Comparison of ENCODE assay signal across 21 mouse cellular contexts in genomic region chr2:107935336-107935735, GRCm38 (mm10).
DNase-seq lines count a peak whose midpoint lies in the region; ATAC-seq and TF ChIP-seq lines count a peak whose summit lies in the region.
"Had no signal": no experiment of that assay in that cellular context is flagged by ENCODE, and none has a peak within 500 bp of the region (broad histone marks: within the 10 kb centered on the region; RNA-seq: fewer than 3 reads in every experiment).

No protein-coding gene starts in this region.

- H3K4me2 ChIP-seq in forebrain, embryonic 12.5 days, result no peak overlapping the region
- H3K4me2 ChIP-seq in forebrain, postnatal 0 days (ENCODE audit: low read depth), result no peak overlapping the region
- no peak overlapping the region for H3K4me2 ChIP-seq in forebrain, embryonic 15.5 days (replicated peaks)
- no peak overlapping the region for H3K4me2 ChIP-seq in midbrain, embryonic 14.5 days (ENCODE audit: low read length)
- H3K4me2 ChIP-seq: embryonic facial prominence, embryonic 15.5 days; limb, embryonic 13.5 days; liver, embryonic 15.5 days had no signal

- peak; percentile 60 for ATAC-seq in forebrain, embryonic 12.5 days (ENCODE audit: low FRiP score)
- no peak for ATAC-seq in forebrain, postnatal 0 days
- peak; percentile 58 for ATAC-seq in forebrain, embryonic 15.5 days (replicated peaks)
- peak; percentile 20; the same call in 1 of the 2 replicates for ATAC-seq in midbrain, embryonic 14.5 days (ENCODE audit: low FRiP score, low TSS enrichment)
- ATAC-seq: lung, postnatal 0 days had no signal

- DNase-seq in forebrain, postnatal 0 days, result no peak
- peak; percentile 42 for DNase-seq in midbrain, embryonic 14.5 days
- DNase-seq in retina, embryonic 14.5 days (ENCODE audit: low spot score), result peak; percentile 11
- DNase-seq in adipocyte (ENCODE audit: low spot score), result no peak
- DNase-seq in adrenal gland, adult 2 months, result no peak
- DNase-seq in left cerebral cortex, postnatal 10 days (ENCODE audit: extremely low spot score in 1 of 2, low spot score in 2 of 2), result no peak
- DNase-seq: cerebellum, adult 9-11 months; gastrocnemius, adult 2 months; heart, adult 11 months; kidney, adult 11 months; kidney, postnatal 10 days; right cerebral cortex, postnatal 4 days; thymus, postnatal 25 days had no signal

- H3K27ac ChIP-seq in forebrain, embryonic 12.5 days, result no peak overlapping the region
- H3K27ac ChIP-seq in forebrain, postnatal 0 days (ENCODE audit: low read depth, low read length), result no peak overlapping the region
- H3K27ac ChIP-seq in forebrain, embryonic 15.5 days (replicated peaks), result 0 out of 2 replicates have a peak overlapping the region, but pooled peaks have one; percentile 23
- no peak overlapping the region for H3K27ac ChIP-seq in midbrain, embryonic 14.5 days (replicated peaks; ENCODE audit: low read depth, low read length)
- H3K27ac ChIP-seq: embryonic facial prominence, embryonic 15.5 days; gastrocnemius, adult 2 months; limb, embryonic 13.5 days; liver, embryonic 15.5 days had no signal

- no peak overlapping the region for H3K9ac ChIP-seq in forebrain, embryonic 12.5 days
- no peak overlapping the region for H3K9ac ChIP-seq in forebrain, postnatal 0 days
- H3K9ac ChIP-seq in forebrain, embryonic 15.5 days (replicated peaks), result no peak overlapping the region
- no peak overlapping the region for H3K9ac ChIP-seq in midbrain, embryonic 14.5 days (replicated peaks; ENCODE audit: low read length)
- H3K9ac ChIP-seq: embryonic facial prominence, embryonic 15.5 days; limb, embryonic 13.5 days; liver, embryonic 15.5 days had no signal

- TF ChIP-seq CTCF in forebrain, postnatal 0 days (IDR thresholded peaks at IDR 0.05; ENCODE audit: low read depth), result no peak

- peaks cover 7% of the 10 kb centered on the region for H3K4me1 ChIP-seq in forebrain, embryonic 12.5 days
- H3K4me1 ChIP-seq in forebrain, postnatal 0 days (ENCODE audit: insufficient read depth), result no peaks in the 10 kb centered on the region
- peaks cover 12% of the 10 kb centered on the region for H3K4me1 ChIP-seq in forebrain, embryonic 15.5 days
- no peaks in the 10 kb centered on the region for H3K4me1 ChIP-seq in midbrain, embryonic 14.5 days (ENCODE audit: control insufficient read depth, insufficient read depth, low read length)
- H3K4me1 ChIP-seq: embryonic facial prominence, embryonic 15.5 days; limb, embryonic 13.5 days; liver, embryonic 15.5 days had no signal

- H3K36me3 ChIP-seq in forebrain, embryonic 12.5 days (replicated peaks), result no peaks in the 10 kb centered on the region
- H3K36me3 ChIP-seq in forebrain, postnatal 0 days (ENCODE audit: insufficient read depth), result no peaks in the 10 kb centered on the region
- H3K36me3 ChIP-seq in forebrain, embryonic 15.5 days, result no peaks in the 10 kb centered on the region
- H3K36me3 ChIP-seq in midbrain, embryonic 14.5 days (ENCODE audit: control insufficient read depth, insufficient read depth, low read length), result no peaks in the 10 kb centered on the region
- H3K36me3 ChIP-seq: embryonic facial prominence, embryonic 15.5 days; limb, embryonic 13.5 days; liver, embryonic 15.5 days had no signal

- no peaks in the 10 kb centered on the region for H3K27me3 ChIP-seq in forebrain, embryonic 12.5 days
- H3K27me3 ChIP-seq in forebrain, postnatal 0 days (ENCODE audit: insufficient read depth, low read length), result no peaks in the 10 kb centered on the region
- H3K27me3 ChIP-seq in forebrain, embryonic 15.5 days, result no peaks in the 10 kb centered on the region
- H3K27me3 ChIP-seq in midbrain, embryonic 14.5 days (ENCODE audit: control insufficient read depth, insufficient read depth, low read length), result no peaks in the 10 kb centered on the region
- H3K27me3 ChIP-seq: CH12.LX; embryonic facial prominence, embryonic 15.5 days; limb, embryonic 13.5 days; liver, embryonic 15.5 days had no signal

- no peaks in the 10 kb centered on the region for H3K9me3 ChIP-seq in forebrain, embryonic 12.5 days
- no peaks in the 10 kb centered on the region for H3K9me3 ChIP-seq in forebrain, postnatal 0 days (ENCODE audit: low read length)
- H3K9me3 ChIP-seq in forebrain, embryonic 15.5 days, result no peaks in the 10 kb centered on the region
- no peaks in the 10 kb centered on the region for H3K9me3 ChIP-seq in midbrain, embryonic 14.5 days (ENCODE audit: control insufficient read depth, low read length)
- H3K9me3 ChIP-seq: embryonic facial prominence, embryonic 15.5 days; limb, embryonic 13.5 days; liver, embryonic 15.5 days had no signal

- 26% methylated on average over 2 of the region's 2 CpGs for WGBS in forebrain, embryonic 12.5 days
- 12% methylated on average over 2 of the region's 2 CpGs for WGBS in forebrain, postnatal 0 days
- 2% methylated on average over 2 of the region's 2 CpGs for WGBS in forebrain, embryonic 15.5 days
- WGBS in midbrain, embryonic 14.5 days, result 29% methylated on average over 2 of the region's 2 CpGs

- intact Hi-C loops in left cerebral cortex, postnatal 10 days (cut with DNase I), result no loop called here

- no peak overlapping the region for H3K4me3 ChIP-seq in forebrain, embryonic 12.5 days (replicated peaks)
- no peak overlapping the region for H3K4me3 ChIP-seq in forebrain, postnatal 0 days (ENCODE audit: low read depth, low read length)
- no peak overlapping the region for H3K4me3 ChIP-seq in forebrain, embryonic 15.5 days
- H3K4me3 ChIP-seq in midbrain, embryonic 14.5 days (replicated peaks; ENCODE audit: low read depth, low read length), result no peak overlapping the region
- H3K4me3 ChIP-seq: embryonic facial prominence, embryonic 15.5 days; gastrocnemius, adult 2 months; limb, embryonic 13.5 days; liver, embryonic 15.5 days; myocyte had no signal

Comparison
In these comparisons a context has a peak if more than half of its experiments do, and no peak if none do; other contexts are left out.
1. DNase-seq: peak in midbrain, embryonic 14.5 days (single experiment) and retina, embryonic 14.5 days (single experiment); none in forebrain, postnatal 0 days (single experiment), adipocyte (single experiment), adrenal gland, adult 2 months (single experiment) and left cerebral cortex, postnatal 10 days (0 of 2).